Mouse (Mus musculus): Measurements from ENCODE around the gene Strip1. TPM values are rescaled to one million over a fixed set of nuclear protein-coding genes. Genes with fewer than 3 reads are reported as not detected.

The Strip1 gene
- polyA plus RNA-seq, 1 experiment, result 36.0 TPM

- no peak overlapping the region for H3K27ac ChIP-seq (ENCODE audit: control insufficient read depth, insufficient read depth, low read depth, low read length, poor library complexity)
- 4% methylated on average over 18 of the region's 18 CpGs for WGBS
- TF ChIP-seq CTCF (IDR thresholded peaks at IDR 0.05; ENCODE audit: control insufficient read depth, insufficient read depth, low read length) (no peak), POLR2A (IDR thresholded peaks at IDR 0.05; ENCODE audit: borderline replicate concordance, control insufficient read depth, low read depth, low read length) (no peak)
- no peak overlapping the region for H3K4me3 ChIP-seq (replicated peaks; ENCODE audit: control insufficient read depth, low read depth, low read length)
- no peaks in the 10 kb centered on the region for H3K4me1 ChIP-seq (ENCODE audit: control insufficient read depth, insufficient read depth, low read length)
Observed at GRCm38 (mm10) chr3:107582130-107582874, 49.2 kb downstream of the Strip1 start.

- H3K27ac ChIP-seq (ENCODE audit: control insufficient read depth, insufficient read depth, low read depth, low read length, poor library complexity), result no peak overlapping the region
- H3K4me3 ChIP-seq (replicated peaks; ENCODE audit: control insufficient read depth, low read depth, low read length), result no peak overlapping the region
- TF ChIP-seq POLR2A (IDR thresholded peaks at IDR 0.05; ENCODE audit: borderline replicate concordance, control insufficient read depth, low read depth, low read length) (no peak), CTCF (IDR thresholded peaks at IDR 0.05; ENCODE audit: control insufficient read depth, insufficient read depth, low read length) (no peak)
- WGBS, result 13% methylated on average over 15 of the region's 15 CpGs
- no peaks in the 10 kb centered on the region for H3K4me1 ChIP-seq (ENCODE audit: control insufficient read depth, insufficient read depth, low read length)
Observed at GRCm38 (mm10) chr3:107581103-107582010, 50.1 kb downstream of the Strip1 start.

GRCm38 (mm10) chr3:107579466-107579865 lies 52.0 kb downstream of the Strip1 start:
- no peak for TF ChIP-seq POLR2A (IDR thresholded peaks at IDR 0.05; ENCODE audit: borderline replicate concordance, control insufficient read depth, low read depth, low read length)
- TF ChIP-seq CTCF (IDR thresholded peaks at IDR 0.05; ENCODE audit: control insufficient read depth, insufficient read depth, low read length), result peak; percentile 43; the same call in 1 of the 2 replicates
- no peaks in the 10 kb centered on the region for H3K4me1 ChIP-seq (ENCODE audit: control insufficient read depth, insufficient read depth, low read length)
- no peak overlapping the region for H3K4me3 ChIP-seq (replicated peaks; ENCODE audit: control insufficient read depth, low read depth, low read length)
- no peak overlapping the region for H3K27ac ChIP-seq (ENCODE audit: control insufficient read depth, insufficient read depth, low read depth, low read length, poor library complexity)
- WGBS, result 5% methylated on average over 4 of the region's 4 CpGs

GRCm38 (mm10) chr3:107577810-107578390 lies 53.6 kb downstream of the Strip1 start:
- 54% methylated on average over 3 of the region's 3 CpGs for WGBS
- H3K4me3 ChIP-seq (replicated peaks; ENCODE audit: control insufficient read depth, low read depth, low read length), result no peak overlapping the region
- TF ChIP-seq POLR2A (IDR thresholded peaks at IDR 0.05; ENCODE audit: borderline replicate concordance, control insufficient read depth, low read depth, low read length), result no peak
- TF ChIP-seq CTCF (IDR thresholded peaks at IDR 0.05; ENCODE audit: control insufficient read depth, insufficient read depth, low read length), result no peak
- no peaks in the 10 kb centered on the region for H3K4me1 ChIP-seq (ENCODE audit: control insufficient read depth, insufficient read depth, low read length)
- H3K27ac ChIP-seq (ENCODE audit: control insufficient read depth, insufficient read depth, low read depth, low read length, poor library complexity), result no peak overlapping the region

GRCm38 (mm10) chr3:107576807-107577206 lies 54.7 kb downstream of the Strip1 start:
- no peak overlapping the region for H3K27ac ChIP-seq (ENCODE audit: control insufficient read depth, insufficient read depth, low read depth, low read length, poor library complexity)
- no peak overlapping the region for H3K4me3 ChIP-seq (replicated peaks; ENCODE audit: control insufficient read depth, low read depth, low read length)
- no peaks in the 10 kb centered on the region for H3K4me1 ChIP-seq (ENCODE audit: control insufficient read depth, insufficient read depth, low read length)
- TF ChIP-seq CTCF (IDR thresholded peaks at IDR 0.05; ENCODE audit: control insufficient read depth, insufficient read depth, low read length), result no peak
- TF ChIP-seq POLR2A (IDR thresholded peaks at IDR 0.05; ENCODE audit: borderline replicate concordance, control insufficient read depth, low read depth, low read length), result no peak
- 58% methylated on average over 3 of the region's 3 CpGs for WGBS

- no peak for TF ChIP-seq POLR2A (IDR thresholded peaks at IDR 0.05; ENCODE audit: borderline replicate concordance, control insufficient read depth, low read depth, low read length)
- TF ChIP-seq CTCF (IDR thresholded peaks at IDR 0.05; ENCODE audit: control insufficient read depth, insufficient read depth, low read length), result no peak
- WGBS, result 47% methylated on average over 2 of the region's 2 CpGs
- no peaks in the 10 kb centered on the region for H3K4me1 ChIP-seq (ENCODE audit: control insufficient read depth, insufficient read depth, low read length)
Observed at GRCm38 (mm10) chr3:107571205-107571604, 60.3 kb downstream of the Strip1 start.

GRCm38 (mm10) chr3:107568721-107569120 lies 62.8 kb downstream of the Strip1 start:
- no peak for TF ChIP-seq POLR2A (IDR thresholded peaks at IDR 0.05; ENCODE audit: borderline replicate concordance, control insufficient read depth, low read depth, low read length)
- TF ChIP-seq CTCF (IDR thresholded peaks at IDR 0.05; ENCODE audit: control insufficient read depth, insufficient read depth, low read length), result no peak
- WGBS, result 67% methylated on average over 4 of the region's 4 CpGs

More at GRCm38 (mm10) chr3:107571205-107571604, 60.3 kb downstream of the Strip1 start:
- Histone ChIP-seq H3K27ac (ENCODE audit: control insufficient read depth, insufficient read depth, low read depth, low read length, poor library complexity) (no peak overlapping the region), H3K4me3 (replicated peaks; ENCODE audit: control insufficient read depth, low read depth, low read length) (no peak overlapping the region)

GRCm38 (mm10) chr3:107567766-107568165 lies 63.7 kb downstream of the Strip1 start:
- H3K27ac ChIP-seq (ENCODE audit: control insufficient read depth, insufficient read depth, low read depth, low read length, poor library complexity), result no peak overlapping the region
- 78% methylated on average over 7 of the region's 7 CpGs for WGBS
- H3K4me3 ChIP-seq (replicated peaks; ENCODE audit: control insufficient read depth, low read depth, low read length), result no peak overlapping the region
- H3K4me1 ChIP-seq (ENCODE audit: control insufficient read depth, insufficient read depth, low read length), result no peaks in the 10 kb centered on the region
- no peak for TF ChIP-seq CTCF (IDR thresholded peaks at IDR 0.05; ENCODE audit: control insufficient read depth, insufficient read depth, low read length)

More at GRCm38 (mm10) chr3:107568721-107569120, 62.8 kb downstream of the Strip1 start:
- H3K27ac ChIP-seq (ENCODE audit: control insufficient read depth, insufficient read depth, low read depth, low read length, poor library complexity), result no peak overlapping the region; the same call in 1 of the 2 replicates
- H3K4me1 ChIP-seq (ENCODE audit: control insufficient read depth, insufficient read depth, low read length), result no peaks in the 10 kb centered on the region
- H3K4me3 ChIP-seq (replicated peaks; ENCODE audit: control insufficient read depth, low read depth, low read length), result no peak overlapping the region

Data from bone marrow, adult 2 months (tissue).